Mouse (Mus musculus) heart, embryonic 14.5 days (tissue): ENCODE results near the gene Plcl1. TPM values are rescaled to one million over a fixed set of nuclear protein-coding genes. Genes with fewer than 3 reads are reported as not detected.

Experiments
- ATAC-seq: fragments of 200-750 bp; cut with Nextera tagmentation; 2 replicates; pipeline ENCODE4 v1.8.0; 2017; ENCODE audit warnings: low read depth, moderate TSS enrichment; ENCODE audit not compliant: insufficient number of reproducible peaks, insufficient read depth, low FRiP score
- H3K27ac ChIP-seq, 2 experiments: fragments of 200-500 bp in 1 of 2; fragments of 300-500 bp in 1 of 2; sonication (generic) in 1 of 2; replicated peaks in 1 of 2; 2 replicates each; pipeline ENCODE4 v1.5.1; 2012 to 2014; ENCODE audit warnings: low read depth in 2 of 2, low read length in 2 of 2, control low read depth in 1 of 2, mild to moderate bottlenecking in 1 of 2, mixed read lengths in 1 of 2; ENCODE audit not compliant: control insufficient read depth in 1 of 2, insufficient read depth in 1 of 2
- H3K27me3 ChIP-seq: fragments of 300-500 bp; sonication (generic); 2 replicates; pipeline ENCODE4 v1.6.1; 2014; ENCODE audit warnings: mild to moderate bottlenecking, low read length, control low read depth; ENCODE audit not compliant: control insufficient read depth, insufficient read depth
- H3K36me3 ChIP-seq: fragments of 300-500 bp; sonication (generic); 2 replicates; pipeline ENCODE4 v1.6.1; 2014; ENCODE audit warnings: mild to moderate bottlenecking, control low read depth, low read length, mixed read lengths; ENCODE audit not compliant: control insufficient read depth, insufficient read depth
- H3K4me1 ChIP-seq, 2 experiments: fragments of 200-500 bp in 1 of 2; fragments of 300-500 bp in 1 of 2; sonication (generic) in 1 of 2; 2 replicates each; pipeline ENCODE4 v1.6.1; 2012 to 2014; ENCODE audit warnings: low read length in 2 of 2, control low read depth in 1 of 2, mixed read lengths in 1 of 2; ENCODE audit not compliant: control insufficient read depth in 2 of 2, insufficient read depth in 2 of 2
- H3K4me2 ChIP-seq: fragments of 300-500 bp; sonication (generic); 2 replicates; pipeline ENCODE4 v1.6.1; 2014; ENCODE audit warnings: mild to moderate bottlenecking, low read length
- H3K4me3 ChIP-seq, 2 experiments: fragments of 200-500 bp in 1 of 2; fragments of 300-500 bp in 1 of 2; sonication (generic) in 1 of 2; 2 replicates each; pipeline ENCODE4 v1.5.1; 2012 to 2014; ENCODE audit warnings: low read length in 2 of 2, mild to moderate bottlenecking in 2 of 2, control low read depth in 1 of 2, low read depth in 1 of 2, moderate library complexity in 1 of 2; ENCODE audit not compliant: control insufficient read depth in 1 of 2, insufficient read depth in 1 of 2
- H3K9ac ChIP-seq: fragments of 300-500 bp; sonication (generic); 2 replicates; pipeline ENCODE4 v1.6.1; 2014; ENCODE audit warnings: mild to moderate bottlenecking, low read length
- H3K9me3 ChIP-seq: fragments of 300-500 bp; sonication (generic); 2 replicates; pipeline ENCODE4 v1.6.1; 2016; ENCODE audit warnings: low read length, control low read depth; ENCODE audit not compliant: control insufficient read depth
- WGBS: fragments of 180-500 bp; shearing (Covaris S2); extraction: QIAGEN DNeasy Blood & Tissue Kit; methylation state at CpG from one replicate; pipeline ENCODE4 v1.1.7; 2014; 5-methylcytosine and 5-hydroxymethylcytosine counted together
- polyA plus RNA-seq: library from polyadenylated mRNA; unstranded; fragments of >200 nt; fragmentation: Nextera tagmentation; extraction: Ambion mirVana; gene quantifications from 2 replicates; pipeline ENCODE4 v1.2.1, GENCODE M21; 2014

Gene Plcl1
- polyA plus RNA-seq, 1 experiment from 2014 or later, result 1.2 TPM

GRCm38 (mm10) chr1:55736762-55737288 is 331.1 kb downstream of the Plcl1 start:
- 60% methylated on average over 5 of the region's 5 CpGs for WGBS
- no peaks in the 10 kb centered on the region for H3K36me3 ChIP-seq
- H3K9ac ChIP-seq, result no peak overlapping the region
- no peak overlapping the region for H3K4me3 ChIP-seq
- no peak for ATAC-seq
- no peaks in the 10 kb centered on the region for H3K4me1 ChIP-seq
- no peaks in the 10 kb centered on the region for H3K9me3 ChIP-seq
- no peak overlapping the region for H3K27ac ChIP-seq
- H3K27me3 ChIP-seq, result peaks cover 7% of the 10 kb centered on the region; the same call in 1 of the 2 replicates
- H3K4me2 ChIP-seq, result no peak overlapping the region

- ATAC-seq, result no peak
Measured at GRCm38 (mm10) chr1:55738746-55739365, 333.1 kb downstream of the Plcl1 start.

GRCm38 (mm10) chr1:55741885-55742284 is 336.2 kb downstream of the Plcl1 start:
- Histone ChIP-seq H3K27ac (no peak overlapping the region), H3K9me3 (no peaks in the 10 kb centered on the region), H3K9ac (no peak overlapping the region), H3K27me3 (peaks cover 7% of the 10 kb centered on the region; the same call in 1 of the 2 replicates), H3K4me2 (no peak overlapping the region), H3K36me3 (no peaks in the 10 kb centered on the region), H3K4me1 (no peaks in the 10 kb centered on the region), H3K4me3 (no peak overlapping the region)
- no peak for ATAC-seq
- WGBS, result 62% methylated on average over 3 of the region's 3 CpGs

More at GRCm38 (mm10) chr1:55738746-55739365, 333.1 kb downstream of the Plcl1 start:
- Histone ChIP-seq H3K36me3 (no peaks in the 10 kb centered on the region), H3K9me3 (no peaks in the 10 kb centered on the region), H3K27ac (no peak overlapping the region), H3K9ac (no peak overlapping the region), H3K4me2 (no peak overlapping the region), H3K27me3 (peaks cover 7% of the 10 kb centered on the region; the same call in 1 of the 2 replicates), H3K4me1 (no peaks in the 10 kb centered on the region), H3K4me3 (no peak overlapping the region)
- 63% methylated on average over 12 of the region's 12 CpGs for WGBS

- 48% methylated on average over 5 of the region's 5 CpGs for WGBS
- Histone ChIP-seq H3K36me3 (no peaks in the 10 kb centered on the region), H3K27ac (no peak overlapping the region)
Measured at GRCm38 (mm10) chr1:55748516-55748915, 342.8 kb downstream of the Plcl1 start.

GRCm38 (mm10) chr1:55749770-55750169 is 344.0 kb downstream of the Plcl1 start:
- 86% methylated on average over 7 of the region's 7 CpGs for WGBS
- Histone ChIP-seq H3K4me1 (no peaks in the 10 kb centered on the region), H3K36me3 (no peaks in the 10 kb centered on the region), H3K27ac (no peak overlapping the region), H3K9ac (no peak overlapping the region), H3K4me3 (no peak overlapping the region), H3K27me3 (no peaks in the 10 kb centered on the region), H3K4me2 (no peak overlapping the region), H3K9me3 (no peaks in the 10 kb centered on the region)
- no peak for ATAC-seq

More at GRCm38 (mm10) chr1:55748516-55748915, 342.8 kb downstream of the Plcl1 start:
- Histone ChIP-seq H3K4me1 (no peaks in the 10 kb centered on the region), H3K27me3 (no peaks in the 10 kb centered on the region), H3K4me2 (no peak overlapping the region), H3K4me3 (no peak overlapping the region), H3K9me3 (no peaks in the 10 kb centered on the region), H3K9ac (no peak overlapping the region)
- ATAC-seq, result no peak

GRCm38 (mm10) chr1:55755742-55756141 is 350.0 kb downstream of the Plcl1 start:
- Histone ChIP-seq H3K9ac (no peak overlapping the region), H3K27ac (no peak overlapping the region), H3K4me3 (no peak overlapping the region), H3K9me3 (no peaks in the 10 kb centered on the region), H3K27me3 (no peaks in the 10 kb centered on the region), H3K4me1 (no peaks in the 10 kb centered on the region), H3K36me3 (no peaks in the 10 kb centered on the region), H3K4me2 (no peak overlapping the region)
- no peak for ATAC-seq
- 58% methylated on average over 10 of the region's 10 CpGs for WGBS

- Histone ChIP-seq H3K27ac (no peak overlapping the region), H3K4me3 (no peak overlapping the region), H3K36me3 (no peaks in the 10 kb centered on the region), H3K9ac (no peak overlapping the region), H3K9me3 (no peaks in the 10 kb centered on the region), H3K4me2 (no peak overlapping the region), H3K27me3 (no peaks in the 10 kb centered on the region), H3K4me1 (no peaks in the 10 kb centered on the region)
- 52% methylated on average over 5 of the region's 5 CpGs for WGBS
- ATAC-seq, result no peak
Measured at GRCm38 (mm10) chr1:55762284-55762683, 356.6 kb downstream of the Plcl1 start.

GRCm38 (mm10) chr1:55763171-55763570 is 357.4 kb downstream of the Plcl1 start:
- no peaks in the 10 kb centered on the region for H3K4me1 ChIP-seq
- H3K9me3 ChIP-seq, result no peaks in the 10 kb centered on the region
- no peak overlapping the region for H3K27ac ChIP-seq
- no peak overlapping the region for H3K4me2 ChIP-seq
- no peaks in the 10 kb centered on the region for H3K27me3 ChIP-seq
- H3K9ac ChIP-seq, result no peak overlapping the region
- no peaks in the 10 kb centered on the region for H3K36me3 ChIP-seq
- WGBS, result 69% methylated on average over 2 of the region's 2 CpGs
- no peak for ATAC-seq
- H3K4me3 ChIP-seq, result no peak overlapping the region
